Mouse (Mus musculus) C2C12 (cell line): ENCODE measurements around the gene Tex101.

ENCODE experiments used
- MAX ChIP-seq: IDR thresholded peaks from one replicate; pipeline ENCODE4 v1.6.1; 2011; ENCODE audit warnings: mild to moderate bottlenecking, control low read depth
- MYOG ChIP-seq: IDR thresholded peaks from one replicate; pipeline ENCODE4 v1.6.1; 2011; ENCODE audit not compliant: control insufficient read depth, insufficient read length; ENCODE audit errors: extremely low read depth

GRCm38 (mm10) chr7:24715039-24715438, 38.6 kb upstream of the Tex101 start:
- TF ChIP-seq MYOG (no peak), MAX (no peak)
